8 mouse cellular contexts compared by ENCODE assay signal in genomic region chr5:151023461-151023860, GRCm38 (mm10).
DNase-seq lines count a peak whose midpoint lies in the region; ATAC-seq and TF ChIP-seq lines count a peak whose summit lies in the region.

No protein-coding gene starts in this region.

- no peak overlapping the region for H3K9ac ChIP-seq in embryonic facial prominence, embryonic 12.5 days
- H3K9ac ChIP-seq in heart, embryonic 12.5 days = no peak overlapping the region
- no peak overlapping the region for H3K9ac ChIP-seq in midbrain, postnatal 0 days (replicated peaks; ENCODE audit: low read length, poor library complexity, severe bottlenecking)

- H3K27ac ChIP-seq in embryonic facial prominence, embryonic 12.5 days = peak overlapping the region; percentile 30; the same call in 1 of the 2 replicates
- H3K27ac ChIP-seq in heart, embryonic 12.5 days (ENCODE audit: poor library complexity, severe bottlenecking) = 0 out of 2 replicates have a peak overlapping the region, but pooled peaks have one; percentile 8
- H3K27ac ChIP-seq in midbrain, postnatal 0 days (ENCODE audit: low read depth, low read length) = peak overlapping the region; percentile 39; the same call in 1 of the 2 replicates

- peak overlapping the region; percentile 35 for H3K4me2 ChIP-seq in embryonic facial prominence, embryonic 12.5 days (replicated peaks)
- peak overlapping the region; percentile 32 for H3K4me2 ChIP-seq in heart, embryonic 12.5 days
- no peak overlapping the region for H3K4me2 ChIP-seq in midbrain, postnatal 0 days (ENCODE audit: low read depth, low read length, poor library complexity, severe bottlenecking)

- WGBS in embryonic facial prominence, embryonic 12.5 days = 6% methylated on average over 8 of the region's 8 CpGs
- WGBS in heart, embryonic 12.5 days = 5% methylated on average over 8 of the region's 8 CpGs
- 7% methylated on average over 8 of the region's 8 CpGs for WGBS in midbrain, postnatal 0 days

- TF ChIP-seq CTCF in midbrain, postnatal 0 days (IDR thresholded peaks at IDR 0.05) = no peak

- H3K4me3 ChIP-seq in embryonic facial prominence, embryonic 12.5 days = no peak overlapping the region
- H3K4me3 ChIP-seq in heart, embryonic 12.5 days = no peak overlapping the region
- H3K4me3 ChIP-seq in midbrain, postnatal 0 days (ENCODE audit: low read depth, low read length) = no peak overlapping the region

- H3K36me3 ChIP-seq in embryonic facial prominence, embryonic 12.5 days = no peaks in the 10 kb centered on the region
- H3K36me3 ChIP-seq in heart, embryonic 12.5 days = no peaks in the 10 kb centered on the region
- H3K36me3 ChIP-seq in midbrain, postnatal 0 days (ENCODE audit: insufficient read depth, low read length) = no peaks in the 10 kb centered on the region

- no peak for ATAC-seq in embryonic facial prominence, embryonic 12.5 days (ENCODE audit: insufficient number of reproducible peaks, insufficient read depth, low FRiP score, low TSS enrichment)
- ATAC-seq in heart, embryonic 12.5 days (ENCODE audit: insufficient number of reproducible peaks, low FRiP score) = no peak
- no peak for ATAC-seq in midbrain, postnatal 0 days (ENCODE audit: low FRiP score)
- ATAC-seq in monocyte, adult 5-6 weeks (replicated peaks; ENCODE audit: insufficient number of reproducible peaks, low FRiP score, low TSS enrichment, poor library complexity, severe bottlenecking) = no peak
- ATAC-seq in erythroid progenitor cell, adult 5-6 weeks (replicated peaks; ENCODE audit: low FRiP score, poor library complexity, severe bottlenecking) = no peak

- H3K9me3 ChIP-seq in embryonic facial prominence, embryonic 12.5 days = no peaks in the 10 kb centered on the region
- no peaks in the 10 kb centered on the region for H3K9me3 ChIP-seq in heart, embryonic 12.5 days (replicated peaks)
- H3K9me3 ChIP-seq in midbrain, postnatal 0 days (ENCODE audit: low read length) = no peaks in the 10 kb centered on the region

- peak; percentile 27 for DNase-seq in kidney, adult 9 months
- no peak for DNase-seq in kidney, adult 8-10 months
- DNase-seq in left cerebral cortex, postnatal 14 days (ENCODE audit: low spot score in 2 of 2) = peak; percentile 57 to 58
- DNase-seq in midbrain, postnatal 0 days (ENCODE audit: low spot score) = peak; percentile 37

- peaks cover 17% of the 10 kb centered on the region for H3K4me1 ChIP-seq in embryonic facial prominence, embryonic 12.5 days
- peaks cover 18% of the 10 kb centered on the region; the same call in 1 of the 2 replicates for H3K4me1 ChIP-seq in heart, embryonic 12.5 days (replicated peaks)
- peaks cover 13% of the 10 kb centered on the region; the same call in 1 of the 2 replicates for H3K4me1 ChIP-seq in midbrain, postnatal 0 days (ENCODE audit: insufficient read depth, low read length)

- H3K27me3 ChIP-seq in embryonic facial prominence, embryonic 12.5 days = no peaks in the 10 kb centered on the region
- no peaks in the 10 kb centered on the region for H3K27me3 ChIP-seq in heart, embryonic 12.5 days (replicated peaks)
- no peaks in the 10 kb centered on the region for H3K27me3 ChIP-seq in midbrain, postnatal 0 days (ENCODE audit: insufficient read depth, low read length)

- intact Hi-C loops in left cerebral cortex, postnatal 14 days (cut with DNase I) = loop anchor here (5.0 kb wide), 2 partner anchors 39 to 114 kb away; no protein-coding TSS in a partner anchor

Comparison
In these comparisons a context has a peak if more than half of its experiments do, and no peak if none do; other contexts are left out.
1. DNase-seq: peak in kidney, adult 9 months (single experiment), left cerebral cortex, postnatal 14 days (2 of 2) and midbrain, postnatal 0 days (single experiment); none in kidney, adult 8-10 months (0 of 2).
2. Peak in every context shown above with its lines, with median percentiles within 50 percentile points of each other: H3K27ac ChIP-seq.